Mouse (Mus musculus): ENCODE measurements at regions not wholly inside any gene's neighbourhood (a gene's known extent, or its start where the extent isn't known, plus 50 kb on each side); places are given as distances from the start of the nearest gene placed in this dataset.

DNA sequence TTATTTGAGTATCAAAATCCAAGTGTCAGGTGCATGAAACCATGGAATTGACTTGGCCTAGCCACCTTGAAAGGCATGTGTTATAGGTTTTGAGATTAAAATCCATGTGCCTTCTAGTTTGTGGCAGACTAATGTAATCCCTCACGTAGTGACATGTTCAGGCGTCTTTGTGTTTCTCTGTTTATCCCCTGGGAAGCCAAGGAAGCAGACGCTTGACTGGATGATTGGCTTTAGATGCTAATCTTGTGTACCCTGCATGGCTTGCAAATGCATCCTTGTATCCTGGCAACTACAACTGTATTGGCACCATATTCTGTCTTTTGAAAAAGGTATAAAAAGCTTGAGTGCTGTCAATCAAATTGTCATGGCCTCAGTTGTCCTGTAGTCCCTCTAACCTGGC, 167.2 kb upstream of the Tom1l1 start:
- H3K4me2 ChIP-seq (ENCODE audit: low read depth, low read length): no peak overlapping the region
- H3K4me1 ChIP-seq (ENCODE audit: control insufficient read depth, insufficient read depth, low read length): no peaks in the 10 kb centered on the region
- H3K27me3 ChIP-seq (replicated peaks; ENCODE audit: control insufficient read depth, insufficient read depth, low read length): no peaks in the 10 kb centered on the region
- no peak overlapping the region for H3K9ac ChIP-seq (ENCODE audit: low read depth, low read length)
- H3K27ac ChIP-seq (ENCODE audit: low read length): no peak overlapping the region
- H3K9me3 ChIP-seq (ENCODE audit: control insufficient read depth, low read length): no peaks in the 10 kb centered on the region
- no peak overlapping the region for H3K4me3 ChIP-seq (ENCODE audit: low read length)
- H3K36me3 ChIP-seq (ENCODE audit: control insufficient read depth, insufficient read depth, low read length): no peaks in the 10 kb centered on the region
- ATAC-seq: no peak
- WGBS: 75% methylated on average over 3 of the region's 3 CpGs

DNA sequence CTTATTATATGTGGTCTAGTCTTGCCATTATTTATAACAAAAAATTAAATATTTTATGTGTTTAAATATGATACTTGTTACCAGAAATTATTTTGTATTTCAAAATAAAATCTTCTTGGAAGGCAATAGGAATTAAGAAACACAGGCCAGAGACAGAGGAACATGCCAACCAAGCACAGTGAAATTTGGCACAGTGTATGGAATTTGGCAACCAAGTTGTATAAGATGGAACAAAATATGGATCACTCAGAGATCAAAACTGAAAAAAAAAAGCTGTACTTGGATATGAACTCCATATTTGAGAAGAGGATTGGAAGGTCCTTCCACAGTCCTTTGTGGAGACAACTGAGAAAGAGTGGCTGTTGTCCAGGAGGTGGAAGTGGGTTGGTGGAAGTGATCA, 163.1 kb upstream of the Tom1l1 start:
- Histone ChIP-seq H3K4me2 (ENCODE audit: low read depth, low read length) (no peak overlapping the region), H3K4me3 (ENCODE audit: low read length) (no peak overlapping the region), H3K4me1 (ENCODE audit: control insufficient read depth, insufficient read depth, low read length) (no peaks in the 10 kb centered on the region), H3K27me3 (replicated peaks; ENCODE audit: control insufficient read depth, insufficient read depth, low read length) (no peaks in the 10 kb centered on the region), H3K36me3 (ENCODE audit: control insufficient read depth, insufficient read depth, low read length) (no peaks in the 10 kb centered on the region), H3K27ac (ENCODE audit: low read length) (no peak overlapping the region), H3K9me3 (ENCODE audit: control insufficient read depth, low read length) (no peaks in the 10 kb centered on the region), H3K9ac (ENCODE audit: low read depth, low read length) (no peak overlapping the region)
- ATAC-seq: no peak

DNA sequence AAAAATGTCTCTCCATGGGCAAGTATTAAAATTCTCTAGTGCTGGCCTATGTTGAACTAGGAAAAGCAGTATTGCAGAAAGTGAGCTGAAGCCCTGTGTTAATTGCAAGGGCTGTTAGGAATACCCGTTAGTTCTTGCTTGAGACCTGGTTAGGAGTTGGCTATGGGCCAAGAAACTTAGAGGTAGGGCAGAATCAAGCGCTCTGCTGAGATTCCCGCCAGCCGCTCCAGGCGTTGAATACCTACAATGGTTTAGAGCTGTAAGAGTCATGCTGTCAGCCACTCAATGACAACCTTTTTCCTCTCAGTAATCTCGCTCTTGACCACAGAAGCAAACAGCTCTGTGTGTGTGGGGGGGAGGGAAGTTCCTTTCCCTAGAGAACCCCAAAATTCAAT, 156.8 kb upstream of the Tom1l1 start:
- WGBS: 76% methylated on average over 6 of the region's 6 CpGs
- ATAC-seq: no peak
- Histone ChIP-seq H3K27me3 (replicated peaks; ENCODE audit: control insufficient read depth, insufficient read depth, low read length) (no peaks in the 10 kb centered on the region), H3K4me1 (ENCODE audit: control insufficient read depth, insufficient read depth, low read length) (no peaks in the 10 kb centered on the region), H3K27ac (ENCODE audit: low read length) (no peak overlapping the region), H3K9me3 (ENCODE audit: control insufficient read depth, low read length) (no peaks in the 10 kb centered on the region; the same call in 1 of the 2 replicates), H3K4me2 (ENCODE audit: low read depth, low read length) (no peak overlapping the region), H3K36me3 (ENCODE audit: control insufficient read depth, insufficient read depth, low read length) (no peaks in the 10 kb centered on the region), H3K9ac (ENCODE audit: low read depth, low read length) (no peak overlapping the region), H3K4me3 (ENCODE audit: low read length) (no peak overlapping the region)

DNA sequence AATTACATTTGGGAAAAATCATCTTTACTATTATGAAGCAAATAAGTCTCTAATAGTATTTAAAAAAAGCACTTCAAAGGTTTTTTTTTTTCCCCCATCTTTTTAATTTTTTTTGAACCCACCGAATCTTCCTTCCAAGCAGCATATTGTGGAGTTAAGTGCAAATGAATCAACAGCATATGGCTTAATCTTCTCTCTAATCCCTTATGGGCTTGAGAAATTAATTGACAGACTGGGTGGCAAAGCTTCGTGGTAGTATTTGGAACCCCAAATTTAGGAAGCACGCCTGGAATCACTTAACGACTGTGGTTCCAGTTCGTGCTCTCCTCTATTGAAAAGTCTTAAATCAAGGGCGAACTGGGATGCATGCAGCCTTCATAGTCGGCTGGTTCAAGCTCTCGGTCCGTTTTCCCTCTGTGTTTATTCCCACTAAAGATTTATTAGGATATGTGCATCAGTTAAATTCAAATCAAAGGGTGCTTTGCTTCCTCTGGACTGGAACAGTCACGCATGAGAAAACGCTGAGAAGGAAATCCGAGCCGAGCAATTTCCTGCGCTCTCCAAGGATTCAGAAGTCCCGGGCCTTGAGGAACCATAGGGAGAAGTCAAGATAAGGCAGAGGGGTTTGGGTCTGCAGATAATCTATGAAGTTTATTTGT, 156.2 kb upstream of the Tom1l1 start:
- H3K27ac ChIP-seq (ENCODE audit: low read length): no peak overlapping the region
- no peak overlapping the region for H3K4me3 ChIP-seq (ENCODE audit: low read length)
- H3K9ac ChIP-seq (ENCODE audit: low read depth, low read length): no peak overlapping the region
- H3K9me3 ChIP-seq (ENCODE audit: control insufficient read depth, low read length): no peaks in the 10 kb centered on the region; the same call in 1 of the 2 replicates
- H3K27me3 ChIP-seq (replicated peaks; ENCODE audit: control insufficient read depth, insufficient read depth, low read length): no peaks in the 10 kb centered on the region
- no peak overlapping the region for H3K4me2 ChIP-seq (ENCODE audit: low read depth, low read length)
- H3K4me1 ChIP-seq (ENCODE audit: control insufficient read depth, insufficient read depth, low read length): no peaks in the 10 kb centered on the region
- no peak for ATAC-seq
- no peaks in the 10 kb centered on the region for H3K36me3 ChIP-seq (ENCODE audit: control insufficient read depth, insufficient read depth, low read length)
- 61% methylated on average over 15 of the region's 15 CpGs for WGBS

DNA sequence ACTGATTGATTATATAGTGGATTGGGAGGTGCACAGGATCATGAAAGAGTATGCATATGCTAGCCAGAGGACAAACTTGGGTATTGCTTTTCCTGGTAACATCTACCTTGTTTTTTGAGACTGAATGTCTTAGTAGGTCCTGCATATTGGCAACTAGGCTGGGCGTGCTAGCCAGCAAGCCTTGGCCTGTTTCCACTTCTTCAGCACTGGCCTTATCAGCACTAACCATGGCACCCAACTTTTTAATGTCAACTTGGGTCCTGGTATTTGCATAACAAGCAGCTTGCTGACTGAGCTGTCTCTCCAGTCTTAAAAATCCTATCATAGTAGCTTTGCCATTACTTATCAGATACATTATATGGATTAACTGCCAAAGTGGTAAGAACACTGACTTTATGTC, 150.0 kb upstream of the Tom1l1 start:
- 79% methylated on average over 1 of the region's 1 CpGs for WGBS
- no peaks in the 10 kb centered on the region for H3K36me3 ChIP-seq (ENCODE audit: control insufficient read depth, insufficient read depth, low read length)
- no peak for ATAC-seq

DNA sequence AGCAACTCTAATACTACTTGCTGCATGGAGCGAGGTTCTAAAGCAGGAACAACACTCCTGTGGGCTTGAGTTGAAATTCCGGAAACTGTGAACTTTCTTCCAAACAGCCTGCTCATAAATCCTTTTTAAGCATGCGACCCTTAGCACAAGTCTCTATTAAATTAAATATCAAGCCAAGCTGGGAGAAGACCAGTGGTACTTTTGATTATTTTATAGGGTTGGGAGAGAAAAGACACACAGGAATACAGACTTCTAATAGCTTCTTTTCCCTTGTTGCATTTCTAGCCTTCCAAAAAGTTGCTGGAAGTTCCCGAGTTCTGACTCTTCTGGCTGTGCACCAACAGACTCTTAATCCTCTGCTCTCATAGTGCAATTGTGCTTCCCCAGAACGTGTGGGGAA, 136.6 kb upstream of the Tom1l1 start:
- no peaks in the 10 kb centered on the region for H3K9me3 ChIP-seq (ENCODE audit: control insufficient read depth, low read length)
- H3K27me3 ChIP-seq (replicated peaks; ENCODE audit: control insufficient read depth, insufficient read depth, low read length): no peaks in the 10 kb centered on the region
- ATAC-seq: no peak
- no peaks in the 10 kb centered on the region for H3K36me3 ChIP-seq (ENCODE audit: control insufficient read depth, insufficient read depth, low read length)
- no peaks in the 10 kb centered on the region for H3K4me1 ChIP-seq (ENCODE audit: control insufficient read depth, insufficient read depth, low read length)
- H3K27ac ChIP-seq (ENCODE audit: low read length): no peak overlapping the region
- H3K4me3 ChIP-seq (ENCODE audit: low read length): no peak overlapping the region
- no peak overlapping the region for H3K4me2 ChIP-seq (ENCODE audit: low read depth, low read length)
- 60% methylated on average over 5 of the region's 5 CpGs for WGBS
- no peak overlapping the region for H3K9ac ChIP-seq (ENCODE audit: low read depth, low read length)

More for the DNA sequence above, 150.0 kb upstream of the Tom1l1 start:
- Histone ChIP-seq H3K4me1 (ENCODE audit: control insufficient read depth, insufficient read depth, low read length) (no peaks in the 10 kb centered on the region), H3K4me3 (ENCODE audit: low read length) (no peak overlapping the region), H3K4me2 (ENCODE audit: low read depth, low read length) (no peak overlapping the region), H3K27me3 (replicated peaks; ENCODE audit: control insufficient read depth, insufficient read depth, low read length) (no peaks in the 10 kb centered on the region), H3K9me3 (ENCODE audit: control insufficient read depth, low read length) (no peaks in the 10 kb centered on the region; the same call in 1 of the 2 replicates), H3K9ac (ENCODE audit: low read depth, low read length) (no peak overlapping the region), H3K27ac (ENCODE audit: low read length) (no peak overlapping the region)

DNA sequence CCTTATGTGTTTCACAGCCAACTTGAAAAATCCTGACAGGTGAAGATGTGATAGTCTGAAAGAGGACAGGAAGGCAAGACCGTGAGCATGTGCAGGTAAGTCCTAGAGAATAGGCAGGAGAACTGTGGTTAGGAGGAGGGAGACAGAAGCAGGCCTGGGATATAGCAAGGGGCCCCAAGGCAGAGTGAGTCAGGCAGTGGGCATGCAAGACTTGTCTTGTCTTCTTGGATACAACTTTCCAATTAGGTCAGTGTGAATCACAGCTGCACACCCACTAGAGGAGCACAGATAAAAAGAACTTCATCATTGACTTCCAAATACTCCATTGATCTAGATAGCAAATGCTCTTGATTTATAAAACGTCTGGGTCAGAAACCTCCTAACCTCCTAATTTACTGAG, 128.6 kb upstream of the Tom1l1 start:
- no peak for ATAC-seq
- H3K4me3 ChIP-seq (ENCODE audit: low read length): no peak overlapping the region
- no peaks in the 10 kb centered on the region for H3K27me3 ChIP-seq (replicated peaks; ENCODE audit: control insufficient read depth, insufficient read depth, low read length)
- no peak overlapping the region for H3K27ac ChIP-seq (ENCODE audit: low read length)
- no peaks in the 10 kb centered on the region for H3K4me1 ChIP-seq (ENCODE audit: control insufficient read depth, insufficient read depth, low read length)
- H3K36me3 ChIP-seq (ENCODE audit: control insufficient read depth, insufficient read depth, low read length): no peaks in the 10 kb centered on the region
- no peaks in the 10 kb centered on the region for H3K9me3 ChIP-seq (ENCODE audit: control insufficient read depth, low read length)
- H3K9ac ChIP-seq (ENCODE audit: low read depth, low read length): no peak overlapping the region
- H3K4me2 ChIP-seq (ENCODE audit: low read depth, low read length): no peak overlapping the region
- 70% methylated on average over 2 of the region's 2 CpGs for WGBS

DNA sequence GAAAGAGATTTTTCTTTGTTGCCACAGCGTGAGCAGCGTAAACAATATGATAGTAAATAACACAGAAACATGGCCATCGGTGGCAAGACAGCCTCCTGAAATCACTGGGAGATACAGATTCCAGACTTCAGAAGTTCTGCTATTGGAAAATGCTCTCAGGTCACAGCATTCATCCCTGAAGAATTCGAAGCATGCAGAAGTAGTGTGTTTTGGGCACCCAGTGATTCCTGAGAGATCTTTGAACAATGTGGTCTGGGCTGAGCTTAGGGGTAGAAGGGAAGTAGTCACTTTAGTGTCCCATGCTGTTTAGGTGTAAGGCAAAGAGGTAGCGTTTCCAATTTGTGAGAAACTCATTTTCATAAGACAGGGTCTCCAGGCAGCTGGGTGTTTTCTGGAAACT, 126.3 kb upstream of the Tom1l1 start:
- no peak for ATAC-seq
- Histone ChIP-seq H3K27ac (ENCODE audit: low read length) (no peak overlapping the region), H3K4me3 (ENCODE audit: low read length) (no peak overlapping the region)

DNA sequence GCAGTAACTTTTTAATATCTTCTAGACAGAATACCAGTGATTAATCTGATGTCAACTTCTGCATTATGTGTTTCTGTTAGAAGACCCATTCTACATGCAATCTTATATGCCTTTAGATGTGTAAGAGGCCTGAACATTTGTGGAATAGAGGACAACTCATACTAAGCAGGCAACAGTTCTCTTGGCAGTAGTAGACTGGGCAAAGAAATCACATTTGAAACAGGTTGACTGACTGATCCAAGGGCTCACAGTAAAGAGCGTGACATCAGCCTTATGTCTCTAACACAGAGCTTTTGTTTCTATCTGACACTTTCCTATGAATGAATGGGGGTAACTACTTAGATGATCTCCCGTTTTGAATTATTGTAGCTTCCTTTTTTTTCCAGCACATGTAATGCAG, 124.8 kb upstream of the Tom1l1 start:
- Histone ChIP-seq H3K9ac (ENCODE audit: low read depth, low read length) (no peak overlapping the region), H3K36me3 (ENCODE audit: control insufficient read depth, insufficient read depth, low read length) (no peaks in the 10 kb centered on the region), H3K4me2 (ENCODE audit: low read depth, low read length) (no peak overlapping the region), H3K27me3 (replicated peaks; ENCODE audit: control insufficient read depth, insufficient read depth, low read length) (no peaks in the 10 kb centered on the region), H3K9me3 (ENCODE audit: control insufficient read depth, low read length) (no peaks in the 10 kb centered on the region), H3K4me1 (ENCODE audit: control insufficient read depth, insufficient read depth, low read length) (no peaks in the 10 kb centered on the region), H3K4me3 (ENCODE audit: low read length) (no peak overlapping the region), H3K27ac (ENCODE audit: low read length) (no peak overlapping the region)
- no peak for ATAC-seq
- WGBS: 87% methylated on average over 2 of the region's 2 CpGs

More for the DNA sequence above, 126.3 kb upstream of the Tom1l1 start:
- WGBS: 65% methylated on average over 5 of the region's 5 CpGs
- Histone ChIP-seq H3K4me1 (ENCODE audit: control insufficient read depth, insufficient read depth, low read length) (no peaks in the 10 kb centered on the region), H3K36me3 (ENCODE audit: control insufficient read depth, insufficient read depth, low read length) (no peaks in the 10 kb centered on the region), H3K27me3 (replicated peaks; ENCODE audit: control insufficient read depth, insufficient read depth, low read length) (no peaks in the 10 kb centered on the region), H3K4me2 (ENCODE audit: low read depth, low read length) (no peak overlapping the region), H3K9me3 (ENCODE audit: control insufficient read depth, low read length) (no peaks in the 10 kb centered on the region), H3K9ac (ENCODE audit: low read depth, low read length) (no peak overlapping the region)

DNA sequence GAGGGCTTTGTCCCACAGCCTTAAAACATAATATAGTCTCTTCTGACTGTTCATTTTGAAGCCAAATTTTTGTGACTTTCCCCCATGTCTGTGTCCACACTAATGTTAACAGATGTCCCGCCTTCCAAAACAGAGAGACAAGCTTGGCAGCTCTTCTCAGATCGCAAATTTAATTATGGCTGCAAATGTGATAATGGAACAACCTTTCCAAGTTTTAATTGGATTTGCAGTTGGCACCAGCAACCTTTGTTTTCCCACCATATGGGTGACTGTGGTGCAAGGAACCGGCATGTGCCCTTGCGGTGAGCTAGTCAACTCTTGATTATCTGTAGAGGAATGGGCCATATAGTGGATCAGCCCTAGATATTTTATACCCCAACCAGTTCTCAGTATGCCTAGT, 124.4 kb upstream of the Tom1l1 start:
- Histone ChIP-seq H3K9me3 (ENCODE audit: control insufficient read depth, low read length) (no peaks in the 10 kb centered on the region), H3K9ac (ENCODE audit: low read depth, low read length) (no peak overlapping the region), H3K4me3 (ENCODE audit: low read length) (no peak overlapping the region), H3K27me3 (replicated peaks; ENCODE audit: control insufficient read depth, insufficient read depth, low read length) (no peaks in the 10 kb centered on the region), H3K27ac (ENCODE audit: low read length) (no peak overlapping the region), H3K4me2 (ENCODE audit: low read depth, low read length) (no peak overlapping the region), H3K36me3 (ENCODE audit: control insufficient read depth, insufficient read depth, low read length) (no peaks in the 10 kb centered on the region), H3K4me1 (ENCODE audit: control insufficient read depth, insufficient read depth, low read length) (no peaks in the 10 kb centered on the region)
- 86% methylated on average over 4 of the region's 4 CpGs for WGBS
- no peak for ATAC-seq

All from intestine, embryonic 16.5 days (tissue).